Mouse (Mus musculus): ENCODE measurements around the gene Hist1h2ad. TPM values are rescaled to one million over a fixed set of nuclear protein-coding genes. Genes with fewer than 3 reads are reported as not detected.
A peak's percentile ranks its signal among the peaks of the same experiment; 100 is the strongest.
"Not testable (repeated sequence)": the region's sequence is repeated elsewhere in the genome, so short reads cannot be mapped to it uniquely, and the experiment has no call there.

The Hist1h2ad gene
- polyA plus RNA-seq, 1 experiment from 2014 or later = 2.7 TPM

DNA sequence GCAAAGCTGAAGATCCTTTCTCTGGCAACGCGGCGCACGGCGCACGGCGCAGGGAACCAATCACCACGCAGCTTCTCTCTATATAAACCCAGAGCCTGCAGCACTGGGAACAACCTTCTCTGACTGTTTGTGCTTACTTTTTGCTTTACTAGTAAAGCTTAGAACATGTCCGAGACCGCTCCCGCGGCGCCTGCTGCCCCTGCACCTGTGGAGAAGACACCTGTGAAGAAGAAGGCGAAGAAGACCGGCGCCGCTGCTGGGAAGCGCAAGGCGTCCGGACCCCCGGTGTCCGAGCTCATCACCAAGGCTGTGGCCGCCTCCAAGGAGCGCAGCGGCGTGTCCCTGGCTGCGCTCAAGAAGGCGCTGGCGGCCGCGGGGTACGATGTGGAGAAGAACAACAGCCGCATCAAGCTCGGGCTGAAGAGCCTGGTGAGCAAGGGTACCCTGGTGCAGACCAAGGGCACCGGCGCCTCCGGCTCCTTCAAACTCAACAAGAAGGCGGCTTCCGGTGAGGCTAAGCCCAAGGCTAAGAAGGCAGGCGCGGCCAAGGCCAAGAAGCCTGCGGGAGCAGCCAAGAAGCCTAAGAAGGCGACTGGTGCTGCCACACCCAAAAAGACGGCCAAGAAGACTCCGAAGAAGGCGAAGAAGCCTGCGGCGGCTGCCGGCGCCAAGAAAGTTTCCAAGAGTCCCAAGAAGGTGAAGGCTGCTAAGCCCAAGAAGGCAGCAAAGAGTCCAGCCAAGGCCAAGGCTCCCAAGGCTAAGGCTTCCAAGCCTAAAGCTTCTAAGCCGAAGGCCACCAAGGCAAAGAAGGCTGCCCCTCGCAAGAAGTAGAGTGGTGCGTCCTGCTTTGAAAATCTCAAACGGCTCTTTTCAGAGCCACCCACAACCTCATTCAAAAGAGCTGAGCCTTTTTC, 19.0 kb upstream of the Hist1h2ad start:
- Histone ChIP-seq H3K27ac (peak overlapping the region; percentile 100), H3K4me2 (peak overlapping the region; percentile 90), H3K27me3 (no peaks in the 10 kb centered on the region), H3K4me1 (replicated peaks) (peaks cover 5% of the 10 kb centered on the region), H3K4me3 (replicated peaks) (peak overlapping the region; percentile 66), H3K36me3 (no peaks in the 10 kb centered on the region), H3K9ac (replicated peaks) (peak overlapping the region; percentile 86), H3K9me3 (no peaks in the 10 kb centered on the region)
- peak; percentile 90 for ATAC-seq (ENCODE audit: insufficient number of reproducible peaks, insufficient read depth, low FRiP score, low TSS enrichment, low read depth)
- WGBS = under 1% methylated on average over 54 of the region's 54 CpGs

DNA sequence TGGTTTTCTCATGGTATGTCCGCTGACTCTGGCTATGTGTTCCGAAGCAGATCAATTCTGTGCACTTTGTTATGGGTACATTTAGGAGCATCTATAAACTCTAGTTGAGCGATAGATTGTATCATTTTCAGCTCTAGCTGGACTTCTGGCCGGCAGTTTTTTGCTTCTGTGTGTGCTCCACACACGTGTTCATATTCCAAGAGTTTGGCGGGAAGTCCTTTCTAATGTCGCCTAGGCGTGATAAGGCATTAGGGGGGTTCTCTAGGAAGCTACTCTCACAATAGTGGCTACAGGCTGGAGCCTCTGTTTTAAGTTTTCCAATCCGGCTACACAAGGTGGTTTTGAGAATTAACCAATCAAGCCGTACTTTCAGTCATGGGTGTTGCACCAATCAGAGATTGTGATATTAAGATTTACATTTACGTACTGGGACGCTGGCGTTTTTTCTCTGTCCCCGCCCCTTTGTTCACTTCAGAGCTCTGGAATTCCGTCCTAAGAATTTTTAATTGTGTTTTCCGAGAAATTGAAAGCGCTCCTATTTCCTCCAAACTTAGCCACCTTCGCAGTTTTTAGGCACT, 18.3 kb upstream of the Hist1h2ad start:
- ATAC-seq (ENCODE audit: insufficient number of reproducible peaks, insufficient read depth, low FRiP score, low TSS enrichment, low read depth) = peak; percentile 71
- Histone ChIP-seq H3K27ac (peak overlapping the region; percentile 100), H3K9ac (replicated peaks) (peak overlapping the region; percentile 86), H3K27me3 (no peaks in the 10 kb centered on the region), H3K4me1 (replicated peaks) (peaks cover under 1% of the 10 kb centered on the region; the same call in 1 of the 2 replicates), H3K4me2 (peak overlapping the region; percentile 90), H3K9me3 (no peaks in the 10 kb centered on the region), H3K36me3 (no peaks in the 10 kb centered on the region), H3K4me3 (replicated peaks) (peak overlapping the region; percentile 66)
- under 1% methylated on average over 18 of the region's 18 CpGs for WGBS

DNA sequence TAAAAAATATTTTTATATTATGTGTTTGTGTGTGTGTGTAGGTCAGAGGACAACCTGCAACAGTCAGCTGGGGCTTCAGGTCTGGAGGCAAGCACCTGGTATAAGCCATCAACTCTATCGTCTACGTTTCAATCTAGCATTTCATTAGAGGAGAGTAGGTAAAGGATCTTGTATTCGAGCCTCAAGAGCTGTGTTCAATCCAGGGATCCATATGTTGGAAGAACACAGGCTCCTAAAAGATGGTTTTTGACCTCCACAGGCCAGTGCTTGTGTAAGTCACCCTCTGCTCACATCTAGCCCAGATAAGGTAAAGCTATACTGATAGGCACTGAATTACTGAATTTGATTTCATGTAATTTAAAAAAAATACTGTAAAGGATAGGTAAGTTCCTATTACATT, 17.3 kb upstream of the Hist1h2ad start:
- Histone ChIP-seq H3K4me3 (replicated peaks) (no peak overlapping the region), H3K27me3 (no peaks in the 10 kb centered on the region), H3K9me3 (no peaks in the 10 kb centered on the region), H3K4me2 (peak overlapping the region; percentile 90), H3K27ac (peak overlapping the region; percentile 72), H3K9ac (replicated peaks) (no peak overlapping the region), H3K4me1 (replicated peaks) (no peaks in the 10 kb centered on the region; the same call in 1 of the 2 replicates), H3K36me3 (no peaks in the 10 kb centered on the region)
- ATAC-seq (ENCODE audit: insufficient number of reproducible peaks, insufficient read depth, low FRiP score, low TSS enrichment, low read depth) = no peak
- 66% methylated on average over 3 of the region's 3 CpGs for WGBS

DNA sequence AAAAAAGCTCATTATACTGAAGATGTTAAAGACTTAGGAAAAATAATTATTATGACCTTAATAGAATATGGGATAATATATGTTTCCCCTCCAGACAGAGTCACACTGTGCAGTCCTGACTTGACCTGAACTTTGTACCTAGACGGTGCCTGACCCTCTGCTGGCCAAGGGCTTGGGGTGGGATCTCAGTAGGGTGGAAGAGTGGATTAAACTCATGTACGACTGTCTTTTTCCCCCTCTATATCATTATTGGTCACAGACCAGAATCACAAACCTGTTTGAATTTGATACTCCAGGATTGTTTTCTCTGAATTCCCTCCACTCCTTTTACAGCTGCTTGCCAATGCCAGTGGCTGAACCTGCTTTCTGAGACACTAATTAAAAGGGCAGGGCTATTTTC, 13.5 kb upstream of the Hist1h2ad start:
- not testable (repeated sequence) for H3K9me3 ChIP-seq
- WGBS = 26% methylated on average over 2 of the region's 2 CpGs

DNA sequence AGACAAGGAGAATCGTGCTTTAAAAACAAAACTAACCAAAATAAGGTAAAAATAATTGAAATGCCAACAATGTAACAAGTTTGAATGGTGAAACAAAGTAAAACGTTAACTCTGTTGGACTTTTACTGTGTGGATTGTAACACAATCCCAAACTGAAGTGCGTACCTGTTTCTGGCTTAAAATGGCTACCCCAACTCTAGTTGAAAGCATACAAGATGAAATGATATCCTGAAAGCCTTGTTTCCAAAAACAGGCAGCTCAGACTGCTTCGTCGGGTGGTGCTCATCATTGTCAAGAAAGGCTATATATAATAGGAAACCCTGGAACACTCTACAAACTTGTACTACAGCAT, 12.7 kb upstream of the Hist1h2ad start:
- Histone ChIP-seq H3K9ac (replicated peaks) (peak overlapping the region; percentile 59), H3K27ac (peak overlapping the region; percentile 98), H3K4me2 (peak overlapping the region; percentile 73), H3K4me3 (replicated peaks) (peak overlapping the region; percentile 43)
- H3K36me3 ChIP-seq; H3K4me1 ChIP-seq (replicated peaks); H3K9me3 ChIP-seq; H3K27me3 ChIP-seq; ATAC-seq (ENCODE audit: insufficient number of reproducible peaks, insufficient read depth, low FRiP score, low TSS enrichment, low read depth): not testable (repeated sequence)
- WGBS = 0% methylated on average over 2 of the region's 5 CpGs

More for the DNA sequence above, 13.5 kb upstream of the Hist1h2ad start:
- H3K27ac ChIP-seq = peak overlapping the region; percentile 83
- not testable (repeated sequence) for H3K36me3 ChIP-seq; H3K4me1 ChIP-seq (replicated peaks); ATAC-seq (ENCODE audit: insufficient number of reproducible peaks, insufficient read depth, low FRiP score, low TSS enrichment, low read depth); H3K9ac ChIP-seq (replicated peaks); H3K27me3 ChIP-seq
- peak overlapping the region; percentile 37 for H3K4me2 ChIP-seq
- H3K4me3 ChIP-seq (replicated peaks) = 0 out of 2 replicates have a peak overlapping the region, but pooled peaks have one; percentile 9

DNA sequence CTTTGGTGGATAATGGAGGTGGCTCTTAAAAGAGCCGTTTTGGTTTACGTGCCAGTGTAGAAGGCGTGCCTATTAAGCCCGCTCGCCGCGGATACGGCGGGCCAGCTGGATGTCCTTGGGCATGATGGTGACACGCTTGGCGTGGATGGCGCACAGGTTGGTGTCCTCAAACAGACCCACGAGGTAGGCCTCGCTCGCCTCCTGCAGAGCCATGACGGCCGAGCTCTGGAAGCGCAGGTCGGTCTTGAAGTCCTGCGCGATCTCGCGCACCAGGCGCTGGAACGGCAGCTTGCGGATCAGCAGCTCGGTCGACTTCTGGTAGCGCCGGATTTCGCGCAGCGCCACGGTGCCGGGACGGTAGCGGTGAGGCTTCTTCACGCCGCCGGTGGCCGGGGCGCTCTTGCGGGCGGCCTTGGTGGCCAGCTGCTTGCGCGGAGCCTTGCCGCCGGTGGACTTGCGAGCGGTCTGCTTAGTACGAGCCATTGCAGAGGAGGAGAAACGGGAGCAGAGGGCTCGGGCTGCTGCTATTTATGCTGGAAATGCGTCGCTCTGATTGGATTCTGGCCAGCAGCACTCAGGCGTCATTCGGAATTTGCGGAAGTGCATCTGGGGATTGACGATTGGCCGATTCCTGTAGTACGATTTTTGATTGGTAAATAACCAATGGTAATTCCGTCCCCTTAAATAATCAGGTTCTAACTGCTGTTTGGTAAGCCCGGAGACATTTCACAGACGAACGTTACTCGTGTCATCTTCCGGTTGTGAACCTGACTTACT, 12.1 kb upstream of the Hist1h2ad start, which contains the start of gene Hist1h3e:
TSS of gene Hist1h3e (minus strand) at position 487 of the 777 bp plus-strand sequence.
- H3K9me3 ChIP-seq; H3K36me3 ChIP-seq; H3K27me3 ChIP-seq; H3K4me1 ChIP-seq (replicated peaks): not testable (repeated sequence)
- H3K27ac ChIP-seq = peak within 1 kb of the TSS; percentile 98
- peak within 1 kb of the TSS; percentile 59 for H3K9ac ChIP-seq (replicated peaks)
- ATAC-seq (ENCODE audit: insufficient number of reproducible peaks, insufficient read depth, low FRiP score, low TSS enrichment, low read depth) = peak; percentile 98
- peak within 1 kb of the TSS; percentile 73 for H3K4me2 ChIP-seq
- WGBS = under 1% methylated on average over 62 of the region's 67 CpGs
- H3K4me3 ChIP-seq (replicated peaks) = peak within 1 kb of the TSS; percentile 43

DNA sequence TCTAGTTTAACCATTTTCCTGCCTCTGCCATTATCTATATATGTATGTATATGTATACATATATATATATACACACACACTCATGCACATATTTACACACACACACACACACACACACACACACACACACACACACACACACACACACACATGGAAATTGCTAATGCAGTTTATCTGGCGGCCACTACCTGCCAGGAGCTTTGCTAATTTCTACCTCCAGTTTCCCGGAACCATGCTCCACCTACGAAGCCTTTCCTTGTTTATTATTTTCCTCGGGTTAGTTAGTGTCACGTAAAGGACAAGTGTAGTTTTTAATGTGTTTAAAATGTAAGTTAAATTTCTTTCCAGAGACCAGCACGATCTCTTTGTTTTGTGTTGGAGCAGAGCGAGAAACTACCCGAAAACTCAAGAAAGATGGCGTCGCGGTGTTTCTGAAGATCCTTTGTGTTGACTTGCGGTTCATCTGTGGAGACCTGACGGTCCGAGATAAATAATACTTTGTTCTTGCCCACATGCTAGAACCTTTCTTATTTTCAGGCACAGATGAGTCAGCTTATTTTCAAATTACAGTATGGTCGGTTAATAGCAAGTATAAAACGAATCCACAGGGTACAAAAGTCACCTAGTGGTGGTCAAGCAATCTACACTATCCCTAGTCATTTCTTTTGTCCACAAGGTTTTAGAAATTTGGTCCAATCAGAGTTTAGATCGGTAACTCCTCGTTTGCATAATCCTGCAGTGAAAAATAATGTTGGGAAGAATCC, 11.3 kb upstream of the Hist1h2ad start:
- H3K9me3 ChIP-seq = no peaks in the 10 kb centered on the region
- no peaks in the 10 kb centered on the region for H3K27me3 ChIP-seq
- no peaks in the 10 kb centered on the region for H3K36me3 ChIP-seq
- no peaks in the 10 kb centered on the region for H3K4me1 ChIP-seq (replicated peaks)
- peak overlapping the region; percentile 58 for H3K9ac ChIP-seq (replicated peaks)
- no peak; the same call in 1 of the 2 replicates for ATAC-seq (ENCODE audit: insufficient number of reproducible peaks, insufficient read depth, low FRiP score, low TSS enrichment, low read depth)
- peak overlapping the region; percentile 98 for H3K27ac ChIP-seq
- H3K4me3 ChIP-seq (replicated peaks) = peak overlapping the region; percentile 43
- WGBS = 6% methylated on average over 18 of the region's 18 CpGs
- peak overlapping the region; percentile 73 for H3K4me2 ChIP-seq

DNA sequence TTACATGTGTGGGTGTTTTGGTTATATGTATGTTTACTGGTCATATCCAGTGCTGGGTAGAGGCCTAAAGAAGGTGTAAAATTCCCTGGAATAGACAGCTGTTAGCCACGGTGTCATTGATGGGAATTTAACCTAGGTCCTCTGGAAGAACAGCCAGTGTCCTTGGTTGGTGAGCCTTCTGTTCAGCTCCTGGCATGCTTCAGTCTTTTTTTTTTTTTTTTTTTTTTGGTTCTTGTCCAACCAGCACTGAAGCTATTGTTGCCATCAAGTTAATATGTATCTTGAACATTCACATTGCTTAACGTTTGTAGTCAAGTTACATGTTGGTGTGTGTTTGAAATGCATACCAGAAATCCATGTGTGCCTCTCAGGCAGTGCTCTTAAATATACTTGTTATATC, 9.7 kb upstream of the Hist1h2ad start:
- H3K4me2 ChIP-seq = no peak overlapping the region
- ATAC-seq (ENCODE audit: insufficient number of reproducible peaks, insufficient read depth, low FRiP score, low TSS enrichment, low read depth) = no peak
- no peaks in the 10 kb centered on the region for H3K36me3 ChIP-seq
- H3K27ac ChIP-seq = peak overlapping the region; percentile 98; the same call in 1 of the 2 replicates
- no peaks in the 10 kb centered on the region for H3K9me3 ChIP-seq
- WGBS = 94% methylated on average over 2 of the region's 2 CpGs
- no peaks in the 10 kb centered on the region for H3K4me1 ChIP-seq (replicated peaks)
- H3K27me3 ChIP-seq = no peaks in the 10 kb centered on the region
- no peak overlapping the region for H3K9ac ChIP-seq (replicated peaks)
- no peak overlapping the region for H3K4me3 ChIP-seq (replicated peaks)

DNA sequence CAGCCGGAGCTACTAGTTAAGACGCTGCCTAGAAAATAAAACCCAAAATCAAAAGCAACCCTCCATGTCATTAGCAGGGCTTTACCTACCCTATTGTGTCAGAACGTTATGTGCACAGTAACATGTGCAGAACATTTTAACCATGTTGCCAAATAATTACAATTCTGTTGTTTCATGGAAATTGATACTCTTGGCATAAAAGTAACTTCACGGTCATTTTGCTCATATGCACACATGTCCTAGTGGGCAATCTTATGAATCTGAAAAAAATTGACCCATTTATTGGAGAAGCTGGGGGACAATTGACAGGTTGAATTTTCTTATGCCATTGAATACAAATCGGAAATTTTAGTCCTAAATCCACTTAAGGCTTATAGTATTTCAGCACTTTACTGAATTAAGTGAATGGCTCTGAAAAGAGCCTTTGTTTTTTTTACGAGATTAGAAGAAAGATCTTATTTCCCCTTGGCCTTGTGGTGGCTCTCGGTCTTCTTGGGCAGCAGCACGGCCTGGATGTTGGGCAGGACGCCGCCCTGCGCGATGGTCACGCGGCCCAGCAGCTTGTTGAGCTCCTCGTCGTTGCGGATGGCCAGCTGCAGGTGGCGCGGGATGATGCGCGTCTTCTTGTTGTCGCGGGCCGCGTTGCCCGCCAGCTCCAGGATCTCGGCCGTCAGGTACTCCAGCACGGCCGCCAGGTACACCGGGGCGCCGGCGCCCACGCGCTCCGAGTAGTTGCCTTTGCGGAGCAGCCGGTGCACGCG, 3.7 kb upstream of the Hist1h2ad start:
- not testable (repeated sequence) for ATAC-seq (ENCODE audit: insufficient number of reproducible peaks, insufficient read depth, low FRiP score, low TSS enrichment, low read depth); H3K27me3 ChIP-seq; H3K36me3 ChIP-seq; H3K9me3 ChIP-seq; H3K4me1 ChIP-seq (replicated peaks)
- H3K9ac ChIP-seq (replicated peaks) = peak overlapping the region; percentile 57
- H3K27ac ChIP-seq = peak overlapping the region; percentile 97
- WGBS = under 1% methylated on average over 23 of the region's 41 CpGs
- H3K4me3 ChIP-seq (replicated peaks) = peak overlapping the region; percentile 47
- H3K4me2 ChIP-seq = peak overlapping the region; percentile 75

DNA sequence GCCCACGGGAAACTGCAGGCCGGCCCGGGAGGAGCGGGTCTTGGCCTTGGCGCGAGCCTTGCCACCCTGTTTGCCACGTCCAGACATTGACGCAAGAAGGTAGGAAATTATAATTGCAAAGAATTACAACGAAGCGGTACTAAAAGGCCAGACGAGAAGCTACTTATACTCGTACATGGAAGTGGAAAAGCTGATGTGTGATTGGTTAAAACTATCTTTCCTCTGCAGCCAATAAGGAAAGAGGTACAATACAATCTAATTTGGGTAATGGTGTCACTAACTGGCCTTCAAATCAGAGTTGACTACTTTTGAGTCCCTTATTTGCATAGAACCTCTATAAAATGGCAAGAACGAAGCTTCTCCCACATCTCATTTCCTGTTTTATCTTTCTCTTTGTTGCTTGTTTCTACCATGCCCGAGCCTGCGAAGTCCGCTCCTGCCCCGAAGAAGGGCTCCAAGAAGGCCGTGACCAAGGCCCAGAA, 3.1 kb upstream of the Hist1h2ad start, which contains the start of the genes Hist1h2ae and Hist1h2bg:
TSS of gene Hist1h2ae (minus strand) at position 199 of the 482 bp plus-strand sequence.
TSS of gene Hist1h2bg (plus strand) at position 375 of the 482 bp plus-strand sequence.
- peak; percentile 88 for ATAC-seq (ENCODE audit: insufficient number of reproducible peaks, insufficient read depth, low FRiP score, low TSS enrichment, low read depth)
- Histone ChIP-seq H3K9me3 (no peaks in the 10 kb centered on the region), H3K27ac (peak within 1 kb of the TSS; percentile 97), H3K4me1 (replicated peaks) (peaks cover 5% of the 10 kb centered on the region; the same call in 1 of the 2 replicates), H3K4me3 (replicated peaks) (peak within 1 kb of the TSS; percentile 47), H3K4me2 (peak within 1 kb of the TSS; percentile 75), H3K36me3 (no peaks in the 10 kb centered on the region), H3K9ac (replicated peaks) (peak within 1 kb of the TSS; percentile 84), H3K27me3 (no peaks in the 10 kb centered on the region)
- 0% methylated on average over 18 of the region's 18 CpGs for WGBS
